Mouse (Mus musculus): ENCODE results near the gene Zbtb8os.

- TF ChIP-seq EP300 (IDR thresholded peaks at IDR 0.05; ENCODE audit: low read depth) (no peak), CTCF (IDR thresholded peaks at IDR 0.05; ENCODE audit: low read depth) (no peak)
Observed at GRCm38 (mm10) chr4:129354236-129354635, 18.7 kb downstream of the Zbtb8os start.

Data from liver, embryonic 14.5 days (tissue).